Mouse (Mus musculus): Measurements from ENCODE around the gene Pard3b. TPM values are rescaled to one million over a fixed set of nuclear protein-coding genes. Genes with fewer than 3 reads are reported as not detected.

Gene Pard3b
- polyA plus RNA-seq, 1 experiment from 2014 or later = 13.8 TPM

DNA sequence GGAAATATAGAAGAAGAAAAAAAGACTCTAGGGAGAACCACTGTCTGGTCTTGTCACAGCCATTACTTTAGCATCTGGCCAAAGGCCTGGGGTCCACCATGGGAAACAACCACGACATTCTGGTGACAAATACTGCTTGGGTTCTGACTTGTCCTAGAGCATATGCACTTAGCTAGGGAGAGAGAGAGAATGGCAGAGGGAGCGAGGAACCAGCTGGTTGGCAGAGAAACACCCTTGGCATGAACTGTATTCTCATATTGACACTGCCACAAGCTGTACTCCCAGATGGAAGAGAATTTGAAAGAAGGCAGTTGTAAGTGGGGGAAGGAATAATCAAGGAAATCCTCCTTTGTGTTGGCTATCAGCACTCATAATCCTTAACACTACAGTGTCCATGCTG is 577.2 kb downstream of the Pard3b start:
- no peak overlapping the region for H3K9ac ChIP-seq (ENCODE audit: low read length)
- ATAC-seq (ENCODE audit: low FRiP score, low TSS enrichment) (no peak), DNase-seq (ENCODE audit: low spot score) (no peak)
- H3K4me2 ChIP-seq (replicated peaks; ENCODE audit: low read depth) = no peak overlapping the region
- TF ChIP-seq EP300 (optimal IDR thresholded peaks at IDR 0.05) (no peak), CTCF (IDR thresholded peaks at IDR 0.05; ENCODE audit: low read depth) (no peak)
- H3K4me1 ChIP-seq (replicated peaks; ENCODE audit: control insufficient read depth, insufficient read depth) = no peaks in the 10 kb centered on the region
- H3K27me3 ChIP-seq (ENCODE audit: control insufficient read depth, insufficient read depth, low read length) = no peaks in the 10 kb centered on the region
- no peak overlapping the region for H3K27ac ChIP-seq (replicated peaks)
- H3K4me3 ChIP-seq (ENCODE audit: low read depth, low read length) = no peak overlapping the region
- 58% methylated on average over 2 of the region's 2 CpGs for WGBS
- no peaks in the 10 kb centered on the region for H3K9me3 ChIP-seq (ENCODE audit: control insufficient read depth, low read length)
- H3K36me3 ChIP-seq (ENCODE audit: control insufficient read depth, insufficient read depth, low read length) = no peaks in the 10 kb centered on the region

GRCm38 (mm10) chr1:62216568-62216967 is 577.9 kb downstream of the Pard3b start:
- Histone ChIP-seq H3K9me3 (ENCODE audit: control insufficient read depth, low read length) (no peaks in the 10 kb centered on the region), H3K36me3 (ENCODE audit: control insufficient read depth, insufficient read depth, low read length) (no peaks in the 10 kb centered on the region), H3K9ac (ENCODE audit: low read length) (no peak overlapping the region), H3K27me3 (ENCODE audit: control insufficient read depth, insufficient read depth, low read length) (no peaks in the 10 kb centered on the region), H3K27ac (replicated peaks) (no peak overlapping the region), H3K4me2 (replicated peaks; ENCODE audit: low read depth) (no peak overlapping the region), H3K4me3 (ENCODE audit: low read depth, low read length) (no peak overlapping the region), H3K4me1 (replicated peaks; ENCODE audit: control insufficient read depth, insufficient read depth) (no peaks in the 10 kb centered on the region)
- ATAC-seq (ENCODE audit: low FRiP score, low TSS enrichment) (no peak), DNase-seq (ENCODE audit: low spot score) (no peak)
- 72% methylated on average over 4 of the region's 4 CpGs for WGBS
- TF ChIP-seq EP300 (optimal IDR thresholded peaks at IDR 0.05) (no peak), CTCF (IDR thresholded peaks at IDR 0.05; ENCODE audit: low read depth) (no peak)

DNA sequence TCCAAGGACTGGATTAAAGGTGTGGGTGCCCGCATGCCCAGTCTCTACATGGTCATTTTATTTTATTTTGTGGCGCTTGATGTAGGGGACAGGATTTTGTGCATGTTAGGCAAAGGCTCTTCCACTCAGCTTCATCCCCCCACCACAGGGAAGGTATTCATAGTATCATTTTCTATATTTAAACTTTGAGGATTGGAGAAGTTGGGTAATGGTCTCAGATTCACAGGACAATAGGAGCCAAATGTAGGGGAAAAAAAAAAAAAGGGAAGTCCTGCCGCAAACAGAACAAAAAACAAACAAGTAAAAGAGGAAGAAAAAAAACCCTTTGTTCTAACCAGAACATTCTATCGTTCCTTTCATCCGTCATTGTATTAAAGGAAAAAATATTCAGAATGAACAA is 590.5 kb downstream of the Pard3b start:
- H3K4me2 ChIP-seq (replicated peaks; ENCODE audit: low read depth) = no peak overlapping the region
- 81% methylated on average over 5 of the region's 5 CpGs for WGBS
- H3K9me3 ChIP-seq (ENCODE audit: control insufficient read depth, low read length) = no peaks in the 10 kb centered on the region

DNA sequence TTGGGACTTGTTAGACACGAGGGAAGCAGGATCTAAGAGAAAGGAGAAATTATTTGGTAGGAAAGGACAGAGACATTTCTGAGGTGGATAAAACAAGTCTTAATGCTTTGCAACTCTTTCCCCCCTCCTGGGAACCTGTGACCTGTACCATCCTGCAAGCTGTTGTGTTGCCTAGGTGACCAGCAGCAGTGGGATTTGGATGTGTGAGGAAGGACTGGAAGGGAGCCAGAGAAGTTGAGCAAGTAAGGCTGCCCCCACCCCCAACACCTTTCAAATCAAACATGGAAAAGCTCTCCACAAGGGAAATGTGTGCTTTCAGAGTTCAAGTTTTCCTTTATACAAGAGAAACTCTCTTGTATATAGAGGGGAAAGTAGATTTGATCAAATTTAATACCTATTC is 595.4 kb downstream of the Pard3b start:
- no peak overlapping the region for H3K4me2 ChIP-seq (replicated peaks; ENCODE audit: low read depth)
- no peak for ATAC-seq (ENCODE audit: low FRiP score, low TSS enrichment)
- WGBS = 30% methylated on average over 1 of the region's 1 CpGs
- H3K36me3 ChIP-seq (ENCODE audit: control insufficient read depth, insufficient read depth, low read length) = no peaks in the 10 kb centered on the region
- H3K9ac ChIP-seq (ENCODE audit: low read length) = no peak overlapping the region
- no peak overlapping the region for H3K27ac ChIP-seq (replicated peaks)
- no peak for TF ChIP-seq EP300 (optimal IDR thresholded peaks at IDR 0.05)
- TF ChIP-seq CTCF (IDR thresholded peaks at IDR 0.05; ENCODE audit: low read depth) = no peak
- no peaks in the 10 kb centered on the region for H3K4me1 ChIP-seq (replicated peaks; ENCODE audit: control insufficient read depth, insufficient read depth)
- H3K4me3 ChIP-seq (ENCODE audit: low read depth, low read length) = no peak overlapping the region
- no peak for DNase-seq (ENCODE audit: low spot score)
- H3K9me3 ChIP-seq (ENCODE audit: control insufficient read depth, low read length) = no peaks in the 10 kb centered on the region
- H3K27me3 ChIP-seq (ENCODE audit: control insufficient read depth, insufficient read depth, low read length) = no peaks in the 10 kb centered on the region

More for the DNA sequence above, 590.5 kb downstream of the Pard3b start:
- no peak for DNase-seq (ENCODE audit: low spot score)
- H3K27ac ChIP-seq (replicated peaks) = no peak overlapping the region
- no peaks in the 10 kb centered on the region for H3K27me3 ChIP-seq (ENCODE audit: control insufficient read depth, insufficient read depth, low read length)
- no peak for ATAC-seq (ENCODE audit: low FRiP score, low TSS enrichment)
- no peak overlapping the region for H3K9ac ChIP-seq (ENCODE audit: low read length)
- H3K4me1 ChIP-seq (replicated peaks; ENCODE audit: control insufficient read depth, insufficient read depth) = no peaks in the 10 kb centered on the region
- no peak overlapping the region for H3K4me3 ChIP-seq (ENCODE audit: low read depth, low read length)
- TF ChIP-seq CTCF (IDR thresholded peaks at IDR 0.05; ENCODE audit: low read depth) (no peak), EP300 (optimal IDR thresholded peaks at IDR 0.05) (no peak)
- no peaks in the 10 kb centered on the region for H3K36me3 ChIP-seq (ENCODE audit: control insufficient read depth, insufficient read depth, low read length)

DNA sequence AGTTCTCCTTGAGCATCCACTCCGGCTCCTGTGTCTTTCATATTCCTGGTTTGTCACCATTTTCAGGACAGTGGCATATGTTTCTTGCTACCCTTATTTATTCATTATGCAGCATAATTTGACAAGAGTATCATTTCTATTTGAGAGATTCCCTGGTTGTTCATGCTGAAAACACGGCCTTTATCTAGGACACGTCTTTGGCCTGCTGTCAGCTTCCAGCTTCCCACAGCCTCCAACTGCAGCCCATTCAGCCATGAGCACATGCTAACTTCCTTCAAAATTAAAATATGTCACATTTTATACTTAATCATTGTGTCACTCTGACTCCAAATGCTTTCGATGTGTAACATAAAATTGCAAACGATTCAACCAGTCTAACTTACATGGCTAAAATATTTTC is 596.5 kb downstream of the Pard3b start:
- no peaks in the 10 kb centered on the region for H3K9me3 ChIP-seq (ENCODE audit: control insufficient read depth, low read length)
- H3K27me3 ChIP-seq (ENCODE audit: control insufficient read depth, insufficient read depth, low read length) = no peaks in the 10 kb centered on the region
- H3K9ac ChIP-seq (ENCODE audit: low read length) = no peak overlapping the region
- 90% methylated on average over 5 of the region's 5 CpGs for WGBS
- no peak overlapping the region for H3K27ac ChIP-seq (replicated peaks)
- H3K4me3 ChIP-seq (ENCODE audit: low read depth, low read length) = no peak overlapping the region
- ATAC-seq (ENCODE audit: low FRiP score, low TSS enrichment) = no peak
- DNase-seq (ENCODE audit: low spot score) = no peak
- H3K4me2 ChIP-seq (replicated peaks; ENCODE audit: low read depth) = no peak overlapping the region
- no peaks in the 10 kb centered on the region for H3K4me1 ChIP-seq (replicated peaks; ENCODE audit: control insufficient read depth, insufficient read depth)
- no peaks in the 10 kb centered on the region for H3K36me3 ChIP-seq (ENCODE audit: control insufficient read depth, insufficient read depth, low read length)
- TF ChIP-seq EP300 (optimal IDR thresholded peaks at IDR 0.05) = no peak
- no peak for TF ChIP-seq CTCF (IDR thresholded peaks at IDR 0.05; ENCODE audit: low read depth)

DNA sequence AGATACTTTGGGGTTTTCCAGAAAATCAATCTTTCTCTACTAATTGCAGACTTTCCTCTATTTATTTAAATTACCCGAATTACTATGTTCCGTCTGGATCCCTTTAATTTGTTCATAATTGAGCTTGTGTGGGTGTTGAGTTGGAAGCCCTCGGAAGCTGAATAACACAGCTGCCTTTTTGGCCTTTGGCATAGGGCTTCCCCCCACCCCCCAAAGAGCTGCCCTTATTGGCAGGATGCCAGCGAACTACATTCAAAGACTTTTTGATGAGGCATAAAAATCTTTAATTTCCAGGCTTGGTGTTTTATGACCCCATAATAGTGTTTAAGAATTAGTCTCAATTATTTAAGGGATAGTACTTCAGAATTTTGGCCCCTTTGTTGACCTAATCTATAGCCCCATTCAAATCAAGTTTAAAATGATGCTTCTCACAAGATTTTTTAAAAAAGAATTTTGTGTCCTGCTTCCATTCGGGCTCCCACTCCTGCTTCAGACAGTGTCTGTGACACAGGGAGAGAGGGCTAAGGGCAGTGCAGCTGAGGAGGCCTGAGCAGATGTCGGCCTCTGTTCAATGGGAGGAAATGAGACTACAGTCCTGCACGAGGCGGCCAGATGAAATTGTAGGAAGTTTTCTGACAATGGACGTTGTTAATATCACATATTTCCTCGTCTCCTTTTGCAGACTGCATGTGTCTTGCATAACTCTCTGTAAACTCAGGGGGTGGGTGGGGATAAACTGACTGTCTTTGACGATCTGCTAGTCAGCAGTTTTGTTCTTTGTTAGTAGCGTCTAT is 605.8 kb downstream of the Pard3b start:
- Histone ChIP-seq H3K36me3 (ENCODE audit: control insufficient read depth, insufficient read depth, low read length) (no peaks in the 10 kb centered on the region), H3K4me2 (replicated peaks; ENCODE audit: low read depth) (no peak overlapping the region), H3K9me3 (ENCODE audit: control insufficient read depth, low read length) (no peaks in the 10 kb centered on the region), H3K27ac (replicated peaks) (no peak overlapping the region), H3K4me1 (replicated peaks; ENCODE audit: control insufficient read depth, insufficient read depth) (no peaks in the 10 kb centered on the region), H3K4me3 (ENCODE audit: low read depth, low read length) (no peak overlapping the region), H3K9ac (ENCODE audit: low read length) (no peak overlapping the region), H3K27me3 (ENCODE audit: control insufficient read depth, insufficient read depth, low read length) (no peaks in the 10 kb centered on the region)
- TF ChIP-seq CTCF (IDR thresholded peaks at IDR 0.05; ENCODE audit: low read depth) = no peak
- TF ChIP-seq EP300 (optimal IDR thresholded peaks at IDR 0.05) = no peak
- WGBS = 48% methylated on average over 12 of the region's 12 CpGs
- no peak for ATAC-seq (ENCODE audit: low FRiP score, low TSS enrichment)
- DNase-seq (ENCODE audit: low spot score) = no peak
